Mouse (Mus musculus): ENCODE measurements around the gene Nsmce3. TPM values are rescaled to one million over a fixed set of nuclear protein-coding genes. Genes with fewer than 3 reads are reported as not detected.

Gene Nsmce3
- total RNA-seq, 2 experiments from 2014 or later = 15.9 to 16.9 TPM

DNA sequence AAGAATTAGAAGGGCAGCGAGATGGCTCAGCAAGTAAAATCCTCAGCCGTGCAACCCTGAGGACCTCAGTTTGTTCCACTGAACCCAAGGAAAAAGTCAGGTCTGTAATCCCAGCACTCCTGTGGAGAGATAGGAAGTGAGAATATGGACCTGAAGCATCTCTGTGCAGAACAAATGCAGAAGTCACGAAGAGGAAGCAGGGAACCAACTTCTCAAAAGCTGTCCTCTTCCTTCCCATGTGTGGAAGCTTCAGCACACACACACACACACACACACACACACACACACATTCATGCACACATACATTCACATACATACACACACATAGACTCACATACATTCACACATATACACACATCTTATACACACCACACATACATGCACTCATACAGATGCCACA, 9.3 kb downstream of the Nsmce3 start:
- DNase-seq (ENCODE audit: low spot score in 2 of 2) = no peak

DNA sequence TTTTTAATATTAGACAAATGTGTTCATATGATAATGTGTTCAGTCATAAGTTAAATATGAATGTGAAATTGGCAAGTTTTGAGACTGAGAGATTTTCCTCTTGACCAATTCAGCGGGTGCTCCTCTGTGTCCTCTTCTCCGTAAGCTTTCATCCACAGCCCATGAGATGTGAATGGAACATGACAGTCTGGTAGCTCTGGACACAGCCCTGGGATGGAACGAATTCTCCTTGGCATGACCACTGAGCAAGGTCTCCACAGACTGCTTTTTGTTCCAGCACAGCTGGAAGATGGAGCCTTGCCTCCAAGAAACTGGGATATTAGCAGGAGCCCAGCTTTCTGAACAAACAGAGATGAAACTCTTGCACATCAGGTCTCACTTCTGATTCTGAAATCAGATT, 9.8 kb downstream of the Nsmce3 start:
- no peak for DNase-seq (ENCODE audit: low spot score in 2 of 2)

DNA sequence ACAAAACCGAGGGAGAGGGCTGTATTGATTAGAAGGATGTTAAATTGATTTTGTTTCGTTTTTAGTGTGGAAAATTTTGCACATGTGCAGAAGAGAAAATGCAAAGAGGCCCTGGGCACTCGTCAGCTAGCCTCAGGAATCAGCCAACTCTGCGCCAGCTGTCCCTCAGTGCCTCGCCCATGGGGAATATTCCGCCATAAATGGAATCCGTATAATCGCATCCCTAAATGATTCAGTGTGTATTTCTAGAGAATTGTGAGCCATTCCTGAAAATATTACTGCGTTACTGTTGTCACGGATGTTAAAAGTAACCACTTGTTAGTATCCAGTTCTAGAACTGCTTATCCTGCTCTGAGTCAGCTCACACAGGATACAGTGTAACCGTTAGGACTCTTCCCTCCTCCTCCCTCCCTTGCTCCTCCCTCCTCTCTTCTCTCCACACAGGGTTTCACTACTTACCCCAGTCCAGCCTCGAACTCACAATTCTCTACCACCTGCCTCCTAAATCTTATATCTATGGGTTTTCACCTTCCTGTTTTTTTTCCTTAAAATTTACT, 16.2 kb downstream of the Nsmce3 start:
- no peak for DNase-seq (ENCODE audit: low spot score in 2 of 2)

DNA sequence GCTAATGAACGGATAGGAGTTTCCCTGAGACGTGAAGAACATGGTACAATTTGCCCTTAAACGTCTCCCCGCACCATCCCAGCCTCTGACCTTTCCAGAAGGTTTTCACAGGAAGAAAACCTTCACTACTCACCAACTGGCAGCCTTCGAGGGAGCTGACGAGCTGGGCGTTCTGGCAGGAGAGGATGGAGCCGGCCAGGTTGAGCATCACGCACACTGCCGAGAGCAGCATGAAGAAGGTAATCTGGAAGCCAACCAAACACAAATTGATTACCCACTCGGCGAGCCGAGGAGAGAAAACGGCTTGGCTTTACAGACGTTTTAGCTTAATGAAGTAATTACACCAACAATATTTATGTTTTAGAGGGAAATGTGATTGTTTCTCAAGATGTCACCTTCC, 16.8 kb downstream of the Nsmce3 start:
- no peak for DNase-seq (ENCODE audit: low spot score in 2 of 2)

DNA sequence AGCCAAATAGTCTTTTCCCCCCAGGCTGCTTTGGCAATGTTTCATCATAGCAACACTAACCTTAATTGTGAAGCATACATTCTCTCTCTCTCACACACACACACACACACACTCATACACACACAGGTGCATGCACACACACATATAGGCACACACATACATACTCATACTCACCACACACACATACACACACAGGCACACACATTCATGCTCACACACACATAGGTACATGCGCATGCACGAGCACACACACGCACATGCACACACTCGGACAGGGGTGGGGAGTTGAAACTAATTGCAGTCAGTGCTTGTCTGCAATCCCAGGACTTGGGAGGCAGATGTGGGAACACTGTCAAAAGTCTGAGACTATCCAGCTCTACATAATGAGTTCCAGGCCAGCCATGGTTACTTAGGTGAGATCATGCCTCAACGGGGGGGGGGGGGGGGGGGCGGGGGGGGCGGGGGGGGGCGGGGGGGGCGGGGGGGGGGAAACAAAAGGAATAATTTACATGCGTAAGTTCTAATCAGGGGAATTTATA, 17.3 kb downstream of the Nsmce3 start:
- no peak for DNase-seq (ENCODE audit: low spot score in 2 of 2)

DNA sequence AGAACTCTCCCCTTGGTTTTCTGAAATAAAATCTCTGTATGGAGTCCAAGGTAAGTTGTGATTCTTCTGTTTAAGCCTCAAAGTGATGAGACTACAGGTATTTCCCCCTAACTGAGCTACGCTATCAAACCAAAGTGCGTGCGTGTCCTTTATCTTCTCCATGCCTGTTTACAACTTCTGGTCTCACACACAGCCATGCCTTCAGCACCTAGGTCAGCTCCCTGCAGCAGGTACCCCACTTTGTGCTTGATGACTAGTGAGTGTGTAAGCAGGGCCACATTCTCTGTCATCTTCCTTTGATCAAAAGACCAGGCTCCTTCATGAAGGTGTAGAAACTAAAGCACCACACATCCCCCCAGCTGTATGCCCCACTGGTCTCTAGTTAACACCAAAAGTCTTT, 22.0 kb downstream of the Nsmce3 start:
- DNase-seq (ENCODE audit: low spot score in 2 of 2) = no peak

DNA sequence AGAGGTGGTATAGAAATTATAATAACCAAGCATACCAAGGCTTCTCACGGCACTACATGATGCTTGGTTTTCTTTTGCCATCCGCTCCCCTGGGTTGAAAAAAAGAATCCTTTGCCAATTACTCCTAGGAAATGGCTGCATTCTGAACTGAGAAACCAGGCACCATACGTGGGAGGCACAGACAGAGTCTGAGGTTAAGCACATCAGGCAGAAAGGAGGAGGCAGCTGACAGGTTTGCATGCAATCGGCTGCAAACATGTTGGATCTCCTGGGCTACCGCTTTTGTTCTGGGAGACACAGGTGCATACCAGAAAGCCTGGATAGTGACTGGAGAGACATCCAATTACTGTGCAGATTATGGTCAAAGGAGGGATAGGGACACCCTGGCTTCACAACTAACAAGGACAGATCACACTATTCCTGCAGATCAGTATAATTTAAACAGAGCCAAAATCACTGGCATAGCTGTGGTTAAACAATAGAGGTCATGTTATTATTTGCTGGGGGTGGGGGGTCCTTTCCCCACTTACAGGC, 25.4 kb downstream of the Nsmce3 start:
- no peak for DNase-seq (ENCODE audit: low spot score in 2 of 2)

DNA sequence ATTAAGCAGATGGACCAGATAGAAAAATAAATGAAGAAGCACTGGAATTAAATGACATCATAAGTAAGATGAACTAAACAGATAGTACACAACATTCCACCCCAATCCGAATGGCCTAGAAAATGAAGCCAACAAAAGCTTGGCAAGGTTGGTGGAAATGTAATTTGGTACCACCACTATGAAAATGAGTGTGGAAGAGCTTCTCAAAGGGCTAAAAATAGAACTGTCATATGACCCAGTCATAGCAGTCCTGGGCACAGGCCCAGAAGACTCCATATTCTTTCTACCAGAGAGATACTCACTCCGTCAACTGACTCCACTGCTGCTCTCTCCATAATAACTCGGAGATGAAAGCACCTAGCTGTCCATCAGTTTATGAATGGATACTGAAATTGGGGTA, 26.7 kb downstream of the Nsmce3 start:
- DNase-seq (ENCODE audit: low spot score in 2 of 2) = no peak

DNA sequence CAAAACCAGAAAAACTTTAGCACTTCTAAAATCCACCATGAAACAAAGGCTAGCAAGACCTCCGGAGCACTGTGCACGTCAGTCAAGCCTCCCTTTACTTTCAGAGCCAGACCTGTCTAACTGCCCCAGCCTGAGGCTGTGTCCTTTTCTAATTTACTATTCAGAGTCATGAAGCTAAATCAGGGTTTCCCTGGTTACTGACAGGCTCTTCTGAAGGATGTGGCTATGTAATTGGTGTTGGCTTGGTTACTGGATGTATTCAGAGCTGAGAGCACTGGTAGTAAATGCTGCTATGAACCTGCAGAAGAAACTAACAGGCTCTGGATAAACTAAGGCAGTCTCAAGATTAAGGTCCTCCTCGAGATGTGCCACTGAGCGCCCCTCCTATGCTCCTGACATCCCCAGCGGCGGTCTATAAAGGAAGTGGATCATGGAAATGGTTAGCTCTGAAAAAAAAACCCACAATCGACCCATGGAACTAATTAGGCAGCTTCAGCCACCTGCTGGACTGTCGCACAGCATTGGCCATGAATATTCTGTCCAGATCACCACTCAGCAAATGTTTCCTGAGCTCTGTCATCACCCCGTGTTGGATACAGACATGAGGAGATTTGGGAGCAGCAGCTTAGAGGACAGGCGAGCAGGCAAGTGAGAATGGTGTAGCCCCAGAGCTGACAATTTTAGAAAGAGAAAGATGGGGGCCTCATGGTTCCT, 31.7 kb downstream of the Nsmce3 start:
- peak in 1 of 2 experiments; percentile 49 for DNase-seq (ENCODE audit: low spot score in 2 of 2)

DNA sequence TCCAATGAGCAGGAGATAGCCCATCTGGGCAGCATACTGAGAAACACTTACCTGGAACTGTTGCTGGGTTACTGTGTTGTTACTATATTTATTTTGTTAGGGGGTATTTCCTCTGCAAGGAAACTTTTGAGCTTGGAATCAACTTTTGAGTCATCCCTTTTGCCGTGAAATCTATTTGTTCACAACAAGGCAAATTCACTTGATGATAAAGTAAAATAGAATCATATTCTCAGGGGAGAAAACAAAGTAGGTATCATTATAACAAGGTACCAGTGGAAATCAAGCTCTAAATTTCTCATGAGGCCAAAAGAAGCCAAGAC, 32.3 kb downstream of the Nsmce3 start:
- no peak for DNase-seq (ENCODE audit: low spot score in 2 of 2)

DNA sequence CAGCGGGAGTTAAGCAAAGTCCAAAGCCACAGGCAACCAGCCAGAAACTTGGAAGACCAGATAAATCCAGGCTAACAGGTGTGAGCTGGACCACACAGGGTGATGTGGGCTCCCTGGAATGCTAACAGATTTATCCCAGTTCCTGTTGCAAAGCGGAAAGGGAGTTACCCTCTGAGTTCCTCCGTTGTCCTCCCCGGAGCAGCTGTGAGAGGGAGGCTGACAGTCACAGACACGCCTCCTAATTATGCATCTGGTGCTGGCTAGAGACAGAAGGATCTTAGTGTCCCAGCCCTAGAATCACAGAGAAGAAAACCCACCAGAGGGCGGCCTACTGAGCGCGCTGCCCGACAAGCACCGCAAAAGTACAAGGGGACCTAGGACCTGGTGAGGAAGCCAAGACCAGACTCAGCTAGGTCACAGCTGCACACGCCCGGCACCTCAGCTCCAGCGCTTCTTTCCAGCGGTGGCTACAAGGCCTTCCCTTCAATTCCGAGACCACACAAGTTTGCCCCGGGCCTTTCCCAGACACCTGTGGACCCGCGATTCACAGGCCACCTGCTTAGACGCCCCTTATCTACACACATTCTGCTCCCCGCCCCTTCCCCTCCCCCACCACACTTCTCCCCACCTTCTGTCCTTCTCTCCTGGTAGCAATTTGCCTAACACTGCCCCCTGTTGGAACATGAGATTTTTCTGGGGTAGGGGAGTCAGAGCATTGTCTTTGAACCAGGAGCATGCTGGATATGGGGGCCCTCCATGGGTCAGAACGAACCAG, 32.8 kb downstream of the Nsmce3 start:
- DNase-seq (ENCODE audit: low spot score in 2 of 2) = peak; percentile 56 to 68

DNA sequence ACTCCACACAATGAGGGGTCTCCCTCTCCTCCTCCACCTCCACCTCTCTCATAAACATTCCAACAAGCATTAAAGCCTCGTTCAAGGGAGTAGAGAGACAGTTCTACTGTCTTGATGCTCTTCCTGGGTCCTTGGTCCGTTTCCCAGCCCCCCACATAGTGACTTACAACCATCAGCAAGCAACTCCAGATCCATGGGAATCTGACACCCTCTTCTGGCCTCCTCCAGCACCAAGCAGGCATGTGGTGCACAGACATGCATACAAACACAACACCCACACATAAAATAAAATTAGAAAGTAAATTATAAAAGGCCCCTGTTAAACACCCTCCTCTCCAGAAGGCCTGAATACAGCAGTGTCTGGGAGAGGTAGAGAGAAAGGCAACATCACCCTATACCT, 33.5 kb downstream of the Nsmce3 start:
- DNase-seq (ENCODE audit: low spot score in 2 of 2) = no peak

DNA sequence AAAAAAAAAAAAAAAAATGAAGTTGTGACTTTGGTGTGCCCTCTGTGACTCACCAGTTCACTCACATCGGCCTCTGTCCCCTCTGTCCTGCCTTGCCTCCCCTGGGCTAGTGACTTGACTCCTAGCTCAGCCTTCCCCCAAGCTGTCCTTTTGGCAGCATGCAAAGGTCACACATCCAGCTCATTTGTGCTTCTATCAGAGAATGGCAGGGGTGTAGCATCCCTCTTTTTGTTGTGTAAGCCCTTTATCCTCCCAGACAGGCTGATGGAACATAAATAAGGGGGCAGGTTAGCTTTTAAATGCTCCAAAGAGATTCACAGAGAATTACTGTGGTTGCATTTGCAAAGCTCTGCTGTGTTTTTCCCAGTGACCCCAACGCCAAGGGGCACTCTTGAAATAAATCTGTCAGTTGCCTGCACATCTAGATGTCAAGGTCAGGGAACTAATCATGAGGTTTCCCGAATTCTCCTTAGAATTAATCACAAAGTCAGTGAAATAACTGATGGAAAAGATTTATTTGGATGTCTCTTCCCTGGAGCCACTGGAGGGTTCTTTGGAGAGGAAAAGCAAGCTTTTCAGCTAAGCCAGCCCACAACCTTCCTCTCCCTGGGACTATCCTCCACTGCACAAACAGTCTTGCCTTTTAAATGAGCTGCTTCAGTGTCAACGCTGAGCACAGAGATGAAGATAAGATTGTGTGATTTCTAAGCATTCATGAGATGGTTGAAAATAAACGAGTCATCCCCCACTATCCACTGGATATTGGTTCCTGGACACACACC, 42.4 kb downstream of the Nsmce3 start:
- DNase-seq (ENCODE audit: low spot score in 2 of 2) = no peak

DNA sequence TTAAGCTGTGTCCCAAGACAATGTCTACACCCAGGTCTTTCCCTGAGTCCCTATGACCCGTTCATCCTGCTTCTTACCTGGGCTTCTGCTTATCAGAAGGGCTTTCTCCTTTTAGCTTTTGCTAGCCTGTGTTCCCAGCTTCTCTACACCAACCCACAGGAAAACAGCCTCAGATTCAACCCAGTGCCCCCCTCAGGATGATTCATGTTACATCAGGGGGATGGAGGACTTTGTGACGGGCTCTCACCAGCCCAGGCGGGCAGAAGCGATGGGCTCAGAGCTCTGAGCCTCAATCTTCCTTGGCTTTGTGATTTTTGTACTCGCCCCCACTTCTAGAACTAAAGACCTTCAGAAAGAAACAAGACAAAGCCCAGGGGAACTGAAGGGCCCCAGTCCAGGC, 51.7 kb downstream of the Nsmce3 start:
- no peak for DNase-seq (ENCODE audit: low spot score in 2 of 2)

DNA sequence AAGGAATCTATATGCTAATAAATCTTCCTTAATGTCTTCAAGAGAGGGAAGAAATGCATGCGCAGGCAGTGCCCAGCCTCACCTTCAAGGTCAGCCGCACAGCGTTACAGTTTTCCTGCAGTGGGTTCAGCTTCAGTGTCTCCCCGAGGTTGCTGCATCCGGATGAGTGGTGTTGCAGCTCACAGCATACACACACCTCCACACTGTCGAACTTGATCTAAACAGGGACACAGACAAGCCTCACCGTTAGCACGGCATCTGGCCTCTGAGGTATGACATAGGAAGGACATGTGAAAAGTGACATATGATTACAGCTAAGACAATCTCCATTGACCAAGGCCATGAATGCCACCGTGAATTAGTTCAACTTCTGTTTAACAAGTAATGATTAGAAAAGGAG, 53.1 kb downstream of the Nsmce3 start:
- no peak for DNase-seq (ENCODE audit: low spot score in 2 of 2)

Measured in layer of hippocampus, adult 18-20 months (tissue).